Mouse (Mus musculus) Patski (cell line): Measurements from ENCODE around the gene Smoc2. TPM values are rescaled to one million over a fixed set of nuclear protein-coding genes. Genes with fewer than 3 reads are reported as not detected.

Experiments used
- ATAC-seq: fragments of 100-300 bp; one replicate; pipeline ENCODE4 v1.8.0; 2021
- CTCF ChIA-PET: fragments of 350-600 bp; sonication (Branson Sonifier 250); formaldehyde crosslinking; loops from one replicate; lab custom pipeline; 2022; ENCODE audit warnings: inconsistent platforms; lab: Charles Lee
- POLR2A ChIA-PET: fragments of 350-600 bp; sonication (Branson Sonifier 250); formaldehyde crosslinking; loops from one replicate; lab custom pipeline; 2022; ENCODE audit warnings: antibody characterized with exemption, inconsistent platforms; lab: Charles Lee
- DNase-seq: peaks from one replicate; pipeline ENCODE4 v3.0.0-alpha.2; 2011; ENCODE audit warnings: low read depth, low spot score
- H3K27me3 ChIP-seq: fragments of 371-371 bp; one replicate; pipeline ENCODE4 v1.5.1; 2021
- CTCF ChIP-seq: fragments of 100-300 bp; IDR thresholded peaks from one replicate; pipeline ENCODE4 v1.5.1; 2021
- in situ Hi-C: fragments of 300-500 bp; cut with MboI; formaldehyde crosslinking; loops from 3 replicates; pipeline ENCODE4 v1.11.1; 2018; ENCODE audit warnings: low pct_unique_long_range_greater_than_20kb, mixed read lengths
- polyA plus RNA-seq: library from polyadenylated mRNA; unstranded; gene quantifications from one replicate; pipeline ENCODE4 v1.2.3, GENCODE M21; 2021

The Smoc2 gene
- polyA plus RNA-seq: 0.08 TPM

DNA sequence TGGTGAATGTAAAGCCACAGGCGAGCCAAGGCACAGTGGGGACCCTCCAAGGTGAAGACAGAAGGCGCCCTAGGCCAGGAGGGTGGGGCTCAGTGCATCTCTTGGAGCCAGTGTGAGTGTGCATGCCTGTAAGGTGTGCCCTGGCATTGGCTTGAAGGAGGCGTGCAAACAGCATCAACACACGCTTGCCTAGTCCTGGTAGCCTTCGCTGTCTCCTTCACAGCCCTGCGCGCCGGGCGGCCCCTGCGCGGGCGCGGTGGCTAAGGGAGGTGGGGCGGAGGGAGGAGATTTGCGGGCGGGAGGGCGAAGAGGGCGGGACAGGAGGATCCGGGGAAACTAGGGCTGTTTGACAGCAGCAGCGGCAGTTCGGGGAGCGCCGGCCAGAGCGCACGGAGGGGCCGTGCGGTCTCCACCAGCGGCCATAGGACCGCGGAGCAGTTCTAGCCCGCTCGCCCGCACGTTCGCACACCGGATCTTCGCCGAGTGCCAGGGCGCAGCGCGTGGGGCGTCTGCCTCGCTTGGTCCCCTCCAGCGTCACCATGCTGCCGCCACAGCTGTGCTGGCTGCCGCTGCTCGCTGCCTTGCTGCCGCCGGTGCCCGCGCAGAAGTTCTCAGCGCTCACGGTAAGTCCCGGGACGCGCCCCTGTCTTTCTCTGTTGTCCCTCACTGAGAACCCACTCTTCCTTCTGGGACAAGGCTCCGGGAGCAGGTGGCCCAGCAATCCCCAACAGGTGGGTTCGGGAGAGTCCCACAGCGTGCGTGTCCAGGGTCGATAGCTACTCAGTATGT is at the start of gene Smoc2:
Gene Smoc2, plus strand, starts transcription at position 330 of the 789 bp plus-strand sequence.
- DNase-seq (no peak), ATAC-seq (no peak)
- in situ Hi-C loops: loop anchor here (5.0 kb wide), 1 partner anchor 37 kb away; no protein-coding TSS in a partner anchor
- H3K27me3 ChIP-seq: peaks cover 67% of the 10 kb centered on the region
- TF ChIP-seq CTCF: no peak
- ChIA-PET CTCF (interaction anchor here (1.7 kb wide), 1 partner anchor 8 kb away, joined by 6 read pairs; no protein-coding TSS in a partner anchor), POLR2A (no interaction called here)

DNA sequence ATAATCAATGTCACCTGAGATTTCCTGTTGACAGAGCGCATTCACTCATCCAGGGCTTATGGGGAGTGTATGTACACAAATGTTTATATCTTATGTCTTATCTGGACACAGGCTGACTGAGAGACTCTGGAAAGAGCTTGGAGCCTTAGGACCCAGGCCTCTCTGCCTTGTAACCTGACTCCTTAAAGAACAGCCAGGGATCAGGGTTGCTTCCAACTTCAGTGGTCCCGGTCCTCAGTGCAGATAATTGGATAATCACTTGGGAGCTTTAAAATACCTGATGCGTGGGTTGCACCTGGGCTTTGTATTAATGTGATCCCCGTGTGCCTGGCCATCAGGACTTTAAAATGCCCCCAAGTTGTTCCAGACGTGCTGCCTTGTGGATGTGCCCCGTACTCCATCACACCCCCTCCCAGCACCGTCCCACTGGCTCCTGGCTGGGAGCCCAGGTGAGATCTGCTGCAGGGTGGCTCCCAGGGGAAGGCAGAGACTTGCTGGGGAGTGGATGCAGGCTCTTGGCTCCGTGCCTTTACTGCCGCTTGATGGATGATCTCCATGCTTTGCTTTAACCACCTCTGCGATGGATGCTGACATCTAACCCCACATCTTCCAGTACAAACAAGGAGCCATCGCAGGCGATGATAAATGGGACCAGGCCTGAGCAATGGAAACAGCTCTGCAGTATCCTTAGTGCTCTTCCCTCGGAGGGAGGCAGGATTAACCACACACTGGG is 48.4 kb upstream of the Smoc2 start:
- CTCF ChIA-PET: interaction anchor here (0.9 to 2.8 kb wide), 4 partner anchors 8 to 673 kb away, joined by 3 to 16 read pairs (median 3); no protein-coding TSS in a partner anchor
- ATAC-seq (no peak), DNase-seq (no peak)
- POLR2A ChIA-PET: no interaction called here
- H3K27me3 ChIP-seq: peaks cover 21% of the 10 kb centered on the region
- TF ChIP-seq CTCF: no peak
- in situ Hi-C loops: no loop called here

DNA sequence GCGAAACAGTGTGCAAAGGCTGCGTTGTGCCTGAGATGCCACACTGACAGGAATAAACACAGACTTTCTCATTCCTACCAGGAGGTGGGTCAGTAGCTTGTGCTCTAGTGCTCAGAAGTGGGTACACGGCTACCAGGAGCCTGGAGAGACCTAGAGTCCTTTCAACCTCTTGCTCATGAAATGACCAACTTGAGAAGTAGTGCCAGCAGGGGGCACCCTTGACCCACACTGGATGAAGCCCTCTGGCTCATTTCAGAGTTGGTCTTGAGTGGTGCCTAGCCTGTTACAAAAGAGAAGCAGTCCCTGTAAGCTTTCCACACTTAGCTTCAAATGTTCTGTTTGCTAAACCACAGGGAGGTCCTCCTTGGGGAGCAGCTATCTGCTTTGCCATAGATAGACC is 46.7 kb upstream of the Smoc2 start:
- peaks cover 20% of the 10 kb centered on the region for H3K27me3 ChIP-seq

DNA sequence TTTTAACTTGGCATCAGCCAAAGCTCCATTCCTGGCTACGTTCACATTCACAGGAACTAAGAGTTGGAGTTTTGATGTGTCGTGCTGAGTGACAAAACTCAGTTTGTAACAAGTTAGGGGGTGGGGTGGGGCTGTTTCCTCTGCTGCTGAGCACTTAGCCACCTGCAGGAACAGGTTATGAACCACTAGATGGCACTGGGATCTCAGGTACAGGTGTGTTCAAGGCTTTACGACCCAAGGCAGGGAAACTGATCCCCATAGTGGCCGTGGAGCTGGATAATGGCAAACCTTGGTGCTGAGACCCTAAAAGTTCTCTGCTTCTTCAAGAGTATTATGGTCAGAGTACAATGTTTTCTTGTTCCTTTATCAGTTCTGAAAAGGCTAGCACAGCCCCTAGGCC is 45.6 kb upstream of the Smoc2 start:
- no peak for ATAC-seq
- in situ Hi-C loops: no loop called here
- H3K27me3 ChIP-seq: peaks cover 13% of the 10 kb centered on the region
- DNase-seq: no peak
- ChIA-PET CTCF (interaction anchor here (1.1 to 3.4 kb wide), 9 partner anchors 11 to 283 kb away, joined by 3 to 11 read pairs (median 4); no protein-coding TSS in a partner anchor), POLR2A (no interaction called here)
- no peak for TF ChIP-seq CTCF

More for the DNA sequence above, 46.7 kb upstream of the Smoc2 start:
- CTCF ChIA-PET: interaction anchor here (0.7 to 3.4 kb wide), 13 partner anchors 11 to 671 kb away, joined by 3 to 16 read pairs (median 4); no protein-coding TSS in a partner anchor
- POLR2A ChIA-PET: no interaction called here
- TF ChIP-seq CTCF: peak; percentile 84
- DNase-seq (no peak), ATAC-seq (no peak)
- in situ Hi-C loops: no loop called here

DNA sequence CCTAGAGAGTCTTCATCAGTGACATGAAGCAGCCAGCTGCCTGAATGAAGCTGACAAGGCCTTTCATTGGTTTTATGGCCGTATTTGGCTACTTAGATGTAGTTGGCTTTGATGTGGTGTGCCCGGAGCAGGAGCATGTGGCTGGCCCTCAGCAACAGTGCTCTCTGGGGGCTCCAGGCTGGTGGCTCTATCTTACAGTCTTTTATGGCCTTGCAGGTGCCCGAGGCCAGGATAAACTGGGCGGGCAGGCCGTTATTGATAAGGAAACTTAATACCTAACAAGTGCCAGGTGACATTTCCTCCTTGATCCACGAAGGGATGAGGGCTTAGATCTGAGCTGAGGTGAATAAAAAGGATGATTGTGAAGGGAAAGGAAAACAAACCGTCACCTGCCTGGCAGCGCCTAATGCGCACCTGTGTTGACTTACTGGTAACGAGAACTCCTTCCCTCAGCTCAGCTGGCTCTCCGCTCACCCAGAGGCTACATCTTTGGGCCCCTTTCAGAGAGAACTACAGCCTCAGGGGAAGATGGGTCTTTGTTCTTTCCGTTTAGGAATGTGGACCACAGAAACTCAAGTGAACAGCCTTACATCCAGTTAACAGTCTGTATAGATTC is 44.4 kb upstream of the Smoc2 start:
- CTCF ChIA-PET: interaction anchor here (3.4 kb wide), 1 partner anchor 53 kb away, joined by 11 read pairs; no protein-coding TSS in a partner anchor
- DNase-seq (no peak), ATAC-seq (no peak)
- in situ Hi-C loops: loop anchor here (5.0 kb wide), 1 partner anchor 667 kb away; no protein-coding TSS in a partner anchor
- TF ChIP-seq CTCF: no peak
- POLR2A ChIA-PET: no interaction called here
- H3K27me3 ChIP-seq: peaks cover 13% of the 10 kb centered on the region

DNA sequence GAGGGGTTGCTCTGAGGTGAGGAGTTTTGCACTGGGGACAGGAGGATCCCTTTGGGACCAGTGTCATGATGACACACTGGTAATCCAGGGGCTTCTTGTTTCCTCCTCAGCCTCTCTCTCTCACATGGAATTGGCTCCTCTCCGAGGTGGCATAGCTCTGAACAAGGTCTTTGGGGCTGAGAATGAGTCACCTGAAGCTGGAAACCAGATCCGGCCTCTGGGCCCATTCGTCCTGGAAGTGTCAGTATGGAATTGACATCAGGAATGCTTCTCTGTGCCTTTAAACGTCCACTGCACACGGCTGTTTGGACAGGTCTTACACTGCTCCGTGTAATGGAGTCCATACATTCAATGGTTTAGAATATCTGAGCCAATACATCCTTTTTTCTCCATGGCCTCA is 42.2 kb upstream of the Smoc2 start:
- in situ Hi-C loops: loop anchor here (5.0 kb wide), 1 partner anchor 665 kb away; no protein-coding TSS in a partner anchor
- DNase-seq (no peak), ATAC-seq (peak; percentile 62)
- ChIA-PET POLR2A (no interaction called here), CTCF (interaction anchor here (2.2 kb wide), 1 partner anchor 283 kb away, joined by 9 read pairs; no protein-coding TSS in a partner anchor)
- no peak for TF ChIP-seq CTCF
- no peaks in the 10 kb centered on the region for H3K27me3 ChIP-seq

DNA sequence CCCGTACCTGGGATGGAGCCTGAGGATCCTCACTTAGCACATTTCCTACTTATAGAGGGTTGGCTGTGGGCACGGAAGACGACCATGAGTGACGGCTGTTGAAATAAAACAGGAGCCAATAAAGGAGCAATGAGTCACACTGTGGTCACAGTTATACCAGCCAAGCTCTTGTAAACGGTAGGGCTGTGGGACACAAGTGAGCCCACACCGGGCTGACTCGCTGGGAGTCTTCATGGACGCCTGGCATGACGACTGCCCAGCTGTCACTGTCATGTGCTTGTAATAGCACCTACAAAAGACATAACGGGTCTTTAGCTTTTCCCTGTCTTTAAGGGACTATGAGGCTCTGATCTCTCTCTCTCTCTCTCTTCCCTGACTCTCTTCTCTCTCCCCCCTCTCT is 39.3 kb upstream of the Smoc2 start:
- DNase-seq: no peak
- ChIA-PET CTCF (interaction anchor here (0.9 kb wide), 1 partner anchor 12 kb away, joined by 3 read pairs; no protein-coding TSS in a partner anchor), POLR2A (no interaction called here)
- no peak for ATAC-seq
- in situ Hi-C loops: loop anchor here (5.0 kb wide), 3 partner anchors 37 to 662 kb away; partner anchors contain the start of gene Smoc2
- no peak for TF ChIP-seq CTCF
- H3K27me3 ChIP-seq: no peaks in the 10 kb centered on the region

DNA sequence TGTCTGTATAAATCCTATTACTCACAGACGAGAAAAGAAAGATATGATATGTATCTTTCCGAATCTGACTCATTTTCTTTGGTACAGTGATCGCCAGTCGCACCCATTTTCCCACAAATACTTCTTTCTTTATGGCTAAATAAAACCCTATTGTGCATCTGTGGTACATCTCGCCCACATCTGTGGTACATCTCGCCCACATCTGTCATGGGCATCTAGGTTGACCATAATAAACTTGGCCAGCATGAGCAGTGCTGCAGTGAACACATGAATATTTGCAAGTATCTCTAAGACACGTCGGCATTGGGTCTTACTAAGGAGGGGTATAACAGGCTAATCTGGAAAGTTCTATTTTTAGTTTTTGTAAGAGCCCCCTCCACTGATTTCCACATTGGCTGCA is 36.7 kb upstream of the Smoc2 start:
- H3K27me3 ChIP-seq: no peaks in the 10 kb centered on the region
- CTCF ChIA-PET: no interaction called here
- no peak for ATAC-seq
- POLR2A ChIA-PET: no interaction called here
- no peak for DNase-seq
- in situ Hi-C loops: loop anchor here (5.0 kb wide), 2 partner anchors 35 to 275 kb away; partner anchors contain the start of gene Smoc2
- no peak for TF ChIP-seq CTCF

DNA sequence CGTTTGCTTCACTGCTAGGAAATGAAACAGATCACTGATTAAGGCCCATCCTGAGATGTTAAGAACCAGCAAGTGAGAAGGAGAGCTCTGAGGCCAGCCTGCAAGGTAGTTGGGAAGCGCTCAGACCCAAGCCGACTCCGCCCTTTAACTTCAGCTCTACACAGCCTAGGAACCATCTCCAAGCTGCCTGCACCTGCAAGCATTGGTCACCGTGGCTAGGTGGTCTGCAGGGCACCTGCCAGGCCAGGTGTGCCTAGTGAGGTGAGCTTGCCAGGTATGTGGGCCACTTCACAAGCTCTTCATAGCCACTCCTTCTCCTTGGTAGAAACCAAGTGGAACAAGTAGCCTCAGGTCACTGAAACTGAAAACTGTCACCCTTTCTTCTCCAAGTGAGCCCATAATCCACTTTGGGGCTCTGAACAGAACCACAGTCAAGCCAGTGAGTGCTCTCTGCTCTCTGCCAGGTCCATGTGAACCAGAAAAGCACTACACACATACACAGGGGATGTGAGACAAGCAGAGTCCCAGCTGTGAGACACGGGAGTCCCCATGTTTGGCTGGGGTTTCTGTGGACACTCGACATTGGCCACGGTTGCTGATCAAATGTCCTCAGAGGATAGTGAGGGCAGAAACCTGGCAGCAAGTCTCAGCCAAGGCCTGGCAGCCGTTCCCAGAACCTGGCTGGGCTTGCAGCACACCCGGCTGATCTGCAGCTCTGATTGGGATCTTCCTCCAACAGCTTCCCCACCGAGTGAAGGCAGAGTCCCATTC is 34.9 kb upstream of the Smoc2 start:
- no peak for TF ChIP-seq CTCF
- H3K27me3 ChIP-seq: peaks cover 9% of the 10 kb centered on the region
- DNase-seq (no peak), ATAC-seq (no peak)
- CTCF ChIA-PET: interaction anchor here (1.5 kb wide), 1 partner anchor 11 kb away, joined by 4 read pairs; no protein-coding TSS in a partner anchor
- in situ Hi-C loops: loop anchor here (5.0 kb wide), 2 partner anchors 33 to 273 kb away; partner anchors contain the start of gene Smoc2
- POLR2A ChIA-PET: no interaction called here
